Mouse (Mus musculus): ENCODE data around the gene Magoh. TPM values are rescaled to one million over a fixed set of nuclear protein-coding genes. Genes with fewer than 3 reads are reported as not detected.

Gene Magoh
- polyA plus RNA-seq (2015; fragmentation: Nextera tagmentation; extraction: Ambion mirVana) = 176 and 181 TPM in 2 replicates

- ATAC-seq (ENCODE audit: low read depth) = peak; percentile 99
- Histone ChIP-seq H3K27ac (ENCODE audit: low read length) (peak within 1 kb of the TSS; percentile 55), H3K4me1 (replicated peaks; ENCODE audit: control insufficient read depth, insufficient read depth, low read length) (peaks cover 8% of the 10 kb centered on the region), H3K36me3 (ENCODE audit: control insufficient read depth, insufficient read depth, low read length) (peaks cover 19% of the 10 kb centered on the region), H3K27me3 (ENCODE audit: control insufficient read depth, insufficient read depth, low read depth, low read length) (no peaks in the 10 kb centered on the region), H3K9ac (ENCODE audit: low read length) (peak within 1 kb of the TSS; percentile 86), H3K4me2 (ENCODE audit: low read depth, low read length) (peak within 1 kb of the TSS; percentile 88), H3K9me3 (ENCODE audit: control insufficient read depth, low read length) (no peaks in the 10 kb centered on the region), H3K4me3 (ENCODE audit: low read length) (peak within 1 kb of the TSS; percentile 91)
- 2% methylated on average over 48 of the region's 48 CpGs for WGBS
Measured at GRCm38 (mm10) chr4:107879254-107880050, at the start of gene Magoh. Gene Magoh (plus strand): TSS chr4:107879755.

GRCm38 (mm10) chr4:107830189-107830588 lies 49.4 kb upstream of the Magoh start:
- 70% methylated on average over 10 of the region's 10 CpGs for WGBS
- Histone ChIP-seq H3K9ac (ENCODE audit: low read length) (no peak overlapping the region), H3K36me3 (ENCODE audit: control insufficient read depth, insufficient read depth, low read length) (no peaks in the 10 kb centered on the region), H3K27ac (ENCODE audit: low read length) (no peak overlapping the region), H3K4me1 (replicated peaks; ENCODE audit: control insufficient read depth, insufficient read depth, low read length) (peaks cover 8% of the 10 kb centered on the region; the same call in 1 of the 2 replicates), H3K4me3 (ENCODE audit: low read length) (no peak overlapping the region), H3K9me3 (ENCODE audit: control insufficient read depth, low read length) (no peaks in the 10 kb centered on the region), H3K4me2 (ENCODE audit: low read depth, low read length) (no peak overlapping the region), H3K27me3 (ENCODE audit: control insufficient read depth, insufficient read depth, low read depth, low read length) (no peaks in the 10 kb centered on the region)
- no peak for ATAC-seq (ENCODE audit: low read depth)

- no peak for ATAC-seq (ENCODE audit: low read depth)
- Histone ChIP-seq H3K4me3 (ENCODE audit: low read length) (no peak overlapping the region), H3K4me2 (ENCODE audit: low read depth, low read length) (no peak overlapping the region), H3K27me3 (ENCODE audit: control insufficient read depth, insufficient read depth, low read depth, low read length) (no peaks in the 10 kb centered on the region), H3K9ac (ENCODE audit: low read length) (no peak overlapping the region), H3K27ac (ENCODE audit: low read length) (no peak overlapping the region), H3K36me3 (ENCODE audit: control insufficient read depth, insufficient read depth, low read length) (no peaks in the 10 kb centered on the region), H3K4me1 (replicated peaks; ENCODE audit: control insufficient read depth, insufficient read depth, low read length) (peaks cover 8% of the 10 kb centered on the region; the same call in 1 of the 2 replicates), H3K9me3 (ENCODE audit: control insufficient read depth, low read length) (no peaks in the 10 kb centered on the region)
- 67% methylated on average over 7 of the region's 7 CpGs for WGBS
Measured at GRCm38 (mm10) chr4:107830821-107831221, 48.7 kb upstream of the Magoh start.

- H3K4me3 ChIP-seq (ENCODE audit: low read length) = no peak overlapping the region
- H3K9ac ChIP-seq (ENCODE audit: low read length) = no peak overlapping the region
- no peaks in the 10 kb centered on the region for H3K36me3 ChIP-seq (ENCODE audit: control insufficient read depth, insufficient read depth, low read length)
- no peak for ATAC-seq (ENCODE audit: low read depth)
- H3K4me2 ChIP-seq (ENCODE audit: low read depth, low read length) = no peak overlapping the region
- WGBS = 85% methylated on average over 6 of the region's 6 CpGs
- no peaks in the 10 kb centered on the region for H3K9me3 ChIP-seq (ENCODE audit: control insufficient read depth, low read length)
- H3K4me1 ChIP-seq (replicated peaks; ENCODE audit: control insufficient read depth, insufficient read depth, low read length) = peaks cover 8% of the 10 kb centered on the region; the same call in 1 of the 2 replicates
- no peak overlapping the region for H3K27ac ChIP-seq (ENCODE audit: low read length)
- H3K27me3 ChIP-seq (ENCODE audit: control insufficient read depth, insufficient read depth, low read depth, low read length) = no peaks in the 10 kb centered on the region
Measured at GRCm38 (mm10) chr4:107831678-107832077, 47.9 kb upstream of the Magoh start.

- no peak overlapping the region for H3K4me3 ChIP-seq (ENCODE audit: low read length)
- H3K4me2 ChIP-seq (ENCODE audit: low read depth, low read length) = no peak overlapping the region
- no peaks in the 10 kb centered on the region for H3K36me3 ChIP-seq (ENCODE audit: control insufficient read depth, insufficient read depth, low read length)
- H3K27me3 ChIP-seq (ENCODE audit: control insufficient read depth, insufficient read depth, low read depth, low read length) = no peaks in the 10 kb centered on the region
- no peaks in the 10 kb centered on the region for H3K9me3 ChIP-seq (ENCODE audit: control insufficient read depth, low read length)
- WGBS = 76% methylated on average over 5 of the region's 5 CpGs
- peaks cover 8% of the 10 kb centered on the region; the same call in 1 of the 2 replicates for H3K4me1 ChIP-seq (replicated peaks; ENCODE audit: control insufficient read depth, insufficient read depth, low read length)
- no peak for ATAC-seq (ENCODE audit: low read depth)
- H3K27ac ChIP-seq (ENCODE audit: low read length) = no peak overlapping the region
- no peak overlapping the region for H3K9ac ChIP-seq (ENCODE audit: low read length)
Measured at GRCm38 (mm10) chr4:107833525-107833924, 46.0 kb upstream of the Magoh start.

GRCm38 (mm10) chr4:107834643-107835314 lies 44.8 kb upstream of the Magoh start:
- H3K9ac ChIP-seq (ENCODE audit: low read length) = no peak overlapping the region
- peaks cover 5% of the 10 kb centered on the region; the same call in 1 of the 2 replicates for H3K4me1 ChIP-seq (replicated peaks; ENCODE audit: control insufficient read depth, insufficient read depth, low read length)
- H3K4me3 ChIP-seq (ENCODE audit: low read length) = no peak overlapping the region
- no peaks in the 10 kb centered on the region for H3K9me3 ChIP-seq (ENCODE audit: control insufficient read depth, low read length)
- ATAC-seq (ENCODE audit: low read depth) = peak; percentile 39; the same call in 1 of the 2 replicates
- 47% methylated on average over 22 of the region's 22 CpGs for WGBS
- H3K27ac ChIP-seq (ENCODE audit: low read length) = no peak overlapping the region
- H3K36me3 ChIP-seq (ENCODE audit: control insufficient read depth, insufficient read depth, low read length) = no peaks in the 10 kb centered on the region
- no peaks in the 10 kb centered on the region for H3K27me3 ChIP-seq (ENCODE audit: control insufficient read depth, insufficient read depth, low read depth, low read length)
- H3K4me2 ChIP-seq (ENCODE audit: low read depth, low read length) = no peak overlapping the region

- Histone ChIP-seq H3K4me3 (ENCODE audit: low read length) (no peak overlapping the region), H3K9me3 (ENCODE audit: control insufficient read depth, low read length) (no peaks in the 10 kb centered on the region), H3K9ac (ENCODE audit: low read length) (no peak overlapping the region), H3K4me1 (replicated peaks; ENCODE audit: control insufficient read depth, insufficient read depth, low read length) (peaks cover 5% of the 10 kb centered on the region; the same call in 1 of the 2 replicates), H3K36me3 (ENCODE audit: control insufficient read depth, insufficient read depth, low read length) (no peaks in the 10 kb centered on the region), H3K27me3 (ENCODE audit: control insufficient read depth, insufficient read depth, low read depth, low read length) (no peaks in the 10 kb centered on the region), H3K4me2 (ENCODE audit: low read depth, low read length) (no peak overlapping the region), H3K27ac (ENCODE audit: low read length) (no peak overlapping the region)
- no peak for ATAC-seq (ENCODE audit: low read depth)
- 47% methylated on average over 5 of the region's 5 CpGs for WGBS
Measured at GRCm38 (mm10) chr4:107835508-107835909, 44.0 kb upstream of the Magoh start.

- 60% methylated on average over 5 of the region's 5 CpGs for WGBS
- Histone ChIP-seq H3K4me3 (ENCODE audit: low read length) (no peak overlapping the region), H3K36me3 (ENCODE audit: control insufficient read depth, insufficient read depth, low read length) (no peaks in the 10 kb centered on the region), H3K4me1 (replicated peaks; ENCODE audit: control insufficient read depth, insufficient read depth, low read length) (peaks cover 5% of the 10 kb centered on the region; the same call in 1 of the 2 replicates), H3K27me3 (ENCODE audit: control insufficient read depth, insufficient read depth, low read depth, low read length) (no peaks in the 10 kb centered on the region), H3K9ac (ENCODE audit: low read length) (no peak overlapping the region), H3K9me3 (ENCODE audit: control insufficient read depth, low read length) (no peaks in the 10 kb centered on the region), H3K4me2 (ENCODE audit: low read depth, low read length) (no peak overlapping the region), H3K27ac (ENCODE audit: low read length) (no peak overlapping the region)
- ATAC-seq (ENCODE audit: low read depth) = no peak
Measured at GRCm38 (mm10) chr4:107836758-107837157, 42.8 kb upstream of the Magoh start.

- no peak overlapping the region for H3K9ac ChIP-seq (ENCODE audit: low read length)
- 0 out of 2 replicates have a peak, but pooled peaks cover 3% of the 10 kb centered on the region for H3K4me1 ChIP-seq (replicated peaks; ENCODE audit: control insufficient read depth, insufficient read depth, low read length)
- H3K4me2 ChIP-seq (ENCODE audit: low read depth, low read length) = no peak overlapping the region
- no peak overlapping the region for H3K4me3 ChIP-seq (ENCODE audit: low read length)
- H3K27ac ChIP-seq (ENCODE audit: low read length) = no peak overlapping the region
- ATAC-seq (ENCODE audit: low read depth) = no peak
- no peaks in the 10 kb centered on the region for H3K36me3 ChIP-seq (ENCODE audit: control insufficient read depth, insufficient read depth, low read length)
- 84% methylated on average over 3 of the region's 3 CpGs for WGBS
- H3K27me3 ChIP-seq (ENCODE audit: control insufficient read depth, insufficient read depth, low read depth, low read length) = no peaks in the 10 kb centered on the region
- no peaks in the 10 kb centered on the region for H3K9me3 ChIP-seq (ENCODE audit: control insufficient read depth, low read length)
Measured at GRCm38 (mm10) chr4:107837910-107838309, 41.6 kb upstream of the Magoh start.

Measured in lung, embryonic 16.5 days (tissue).